Mouse (Mus musculus) liver, embryonic 14.5 days (tissue): Measurements from ENCODE around the gene Evpl.

Experiments used
- CTCF ChIP-seq: IDR thresholded peaks from 2 replicates; pipeline ENCODE4 v1.5.1; 2016; ENCODE audit warnings: antibody characterized with exemption, low read depth, control low read depth
- EP300 ChIP-seq: IDR thresholded peaks from 2 replicates; pipeline ENCODE4 v1.6.1; 2016; ENCODE audit warnings: antibody characterized with exemption, low read depth

- TF ChIP-seq CTCF (peak; percentile 79), EP300 (no peak)
Observed at GRCm38 (mm10) chr11:116215181-116215580, 22.7 kb downstream of the Evpl start.
